Mouse (Mus musculus): ENCODE results near the gene E130208F15Rik.

The E130208F15Rik gene

GRCm38 (mm10) chr7:30321539-30322284 lies at the start of gene E130208F15Rik:
Gene E130208F15Rik, plus strand, starts transcription at chr7:30321740.
- peak; percentile 94 for DNase-seq

DNA sequence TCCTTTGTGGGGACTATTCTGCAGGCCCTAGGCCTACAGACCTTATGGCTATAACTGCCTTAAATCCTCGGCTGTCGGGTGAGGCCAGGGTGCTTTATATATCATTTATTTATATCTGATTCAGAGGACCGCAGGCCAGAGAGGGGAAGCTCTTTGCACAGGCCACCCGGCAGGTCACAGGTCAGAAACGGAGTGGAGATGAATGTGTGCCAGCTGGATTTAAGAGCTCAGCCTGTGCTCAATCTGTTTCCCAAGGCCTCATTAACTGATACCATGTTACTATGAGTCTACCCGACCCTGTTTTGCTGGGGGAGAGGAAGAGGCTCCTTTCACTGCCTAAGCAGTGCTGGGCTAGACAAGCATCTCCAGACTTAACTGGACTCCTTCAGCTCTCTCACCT lies 47.2 kb upstream of the E130208F15Rik start:
- no peak for DNase-seq

GRCm38 (mm10) chr7:30278911-30279310 lies 42.6 kb upstream of the E130208F15Rik start:
- DNase-seq: no peak

GRCm38 (mm10) chr7:30279536-30279935 lies 42.0 kb upstream of the E130208F15Rik start:
- DNase-seq: no peak

GRCm38 (mm10) chr7:30279951-30280669 lies 41.4 kb upstream of the E130208F15Rik start, which contains the start of the genes Thap8 and Wdr62:
Gene Thap8, plus strand, starts transcription at chr7:30280094.
Gene Wdr62, minus strand, starts transcription at chr7:30280419.
- DNase-seq: peak; percentile 94

DNA sequence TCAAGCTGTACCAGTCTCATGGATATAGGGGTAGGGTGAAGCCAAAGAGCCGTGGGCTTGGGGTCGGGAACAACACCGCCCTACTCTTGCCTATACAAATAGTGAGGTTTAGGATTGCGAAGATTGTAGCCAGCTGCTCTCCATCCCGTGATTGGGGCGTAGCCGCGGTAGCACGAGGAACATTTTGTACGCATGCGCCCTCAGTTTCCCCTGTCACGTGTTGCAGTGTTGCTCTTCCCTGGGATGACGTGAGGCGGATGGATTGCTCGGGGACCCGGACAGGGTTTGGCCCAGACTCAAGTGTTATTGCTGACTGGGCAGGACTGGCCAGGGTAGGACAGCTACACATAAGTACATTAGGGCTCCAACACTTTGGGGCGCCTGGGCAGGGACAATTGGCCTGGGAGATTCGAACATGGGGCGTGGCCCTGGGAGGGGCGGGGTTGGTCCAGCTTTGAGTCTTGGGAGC lies 40.8 kb upstream of the E130208F15Rik start:
- peak; percentile 90 for DNase-seq

DNA sequence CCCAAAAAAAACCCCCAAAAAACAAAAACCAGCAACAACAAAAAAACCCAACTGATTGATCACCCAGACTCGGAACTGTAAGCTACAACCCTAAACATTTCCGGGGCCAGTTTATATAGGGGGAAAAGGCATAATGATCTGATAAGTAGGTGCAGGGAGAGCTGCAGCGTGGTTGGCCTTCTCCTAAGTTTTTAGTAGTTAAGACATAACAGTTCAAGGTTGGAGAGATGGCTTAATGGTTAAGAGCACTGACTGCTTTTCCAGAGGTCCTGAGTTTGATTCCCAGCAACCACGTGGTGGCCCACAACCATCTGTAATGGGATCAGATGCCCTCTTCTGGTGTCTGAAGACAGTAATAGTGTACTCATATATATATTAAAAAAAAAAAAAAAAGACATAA lies 40.0 kb upstream of the E130208F15Rik start:
- no peak for DNase-seq

GRCm38 (mm10) chr7:30282740-30283139 lies 38.8 kb upstream of the E130208F15Rik start:
- no peak for DNase-seq

- DNase-seq: no peak
These were observed 34.7 kb upstream of the E130208F15Rik start for GRCm38 (mm10) chr7:30286701-30287410.

DNA sequence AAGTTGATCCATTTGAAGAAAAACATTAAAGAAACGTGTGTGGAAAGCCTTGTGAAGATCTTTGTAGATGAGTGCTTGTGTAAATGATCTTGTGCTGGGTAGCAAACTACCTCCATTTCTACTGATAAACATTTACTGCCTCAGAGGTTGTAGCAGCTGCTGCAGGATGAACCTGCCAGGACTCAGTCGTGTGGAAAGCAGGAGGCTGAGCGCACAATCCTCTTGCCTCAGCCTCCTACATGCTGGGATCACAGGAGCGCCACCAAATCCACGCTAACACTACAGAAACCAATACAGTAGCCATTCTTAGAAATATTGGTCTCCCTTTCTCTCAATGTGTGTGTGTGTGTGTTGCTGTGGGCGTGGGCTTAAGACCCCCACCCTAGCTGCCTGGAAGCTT lies 33.5 kb upstream of the E130208F15Rik start:
- DNase-seq: no peak

DNA sequence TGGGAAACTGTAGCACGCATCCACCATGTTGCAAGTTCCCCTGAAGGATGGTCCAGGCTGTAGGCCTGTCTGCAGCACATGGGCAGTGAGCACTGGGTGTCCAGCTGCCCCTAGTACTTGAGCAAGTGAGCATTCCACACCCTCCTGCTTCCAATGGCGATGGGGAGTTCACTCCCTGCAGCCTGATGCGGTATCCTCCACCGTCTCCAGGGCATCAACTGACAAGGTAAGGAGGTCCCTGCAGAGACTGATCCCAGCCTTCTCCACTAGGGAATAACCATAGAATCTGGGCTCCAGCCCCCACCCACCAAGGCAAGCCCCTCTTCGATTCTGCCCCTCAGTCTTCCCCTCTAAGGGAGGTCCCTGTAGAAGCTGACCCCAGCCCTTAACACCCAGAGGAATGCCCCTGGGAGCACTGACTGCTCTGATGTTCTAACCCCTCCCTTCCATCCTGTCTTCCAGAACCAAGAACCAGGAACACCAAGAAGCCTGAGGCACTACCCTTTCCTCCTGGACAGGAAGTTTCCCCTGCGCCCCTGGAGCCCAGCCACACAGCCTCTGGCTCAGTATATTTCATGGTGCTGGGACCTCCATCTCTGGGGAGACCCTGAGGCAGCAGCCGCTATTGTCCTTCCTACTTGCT lies 32.3 kb upstream of the E130208F15Rik start:
- DNase-seq: no peak

GRCm38 (mm10) chr7:30289714-30290399 lies 31.7 kb upstream of the E130208F15Rik start:
- no peak for DNase-seq

GRCm38 (mm10) chr7:30291215-30292131 lies 30.1 kb upstream of the E130208F15Rik start, which contains the start of gene Clip3:
Gene Clip3, plus strand, starts transcription at chr7:30291728.
- DNase-seq: no peak

DNA sequence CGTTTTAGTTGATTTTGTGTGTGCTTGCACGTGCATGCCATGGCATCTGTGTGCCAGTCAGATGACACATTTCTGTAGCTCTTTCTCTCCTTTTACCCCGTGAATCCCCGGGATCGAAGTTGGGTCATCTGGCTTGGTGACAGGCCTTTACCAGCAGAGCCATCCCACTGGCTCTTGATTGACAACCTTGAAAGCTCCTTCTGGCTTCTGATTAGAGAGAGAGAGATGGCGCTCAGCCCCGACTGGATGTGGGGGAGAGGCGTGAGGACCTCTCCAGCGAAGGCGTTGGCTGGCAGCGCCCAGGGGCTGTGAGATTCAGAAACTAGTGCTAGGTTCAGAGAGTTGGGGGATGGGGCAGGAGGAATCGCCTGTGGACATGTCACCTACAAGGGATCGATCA lies 27.7 kb upstream of the E130208F15Rik start:
- DNase-seq: no peak

DNA sequence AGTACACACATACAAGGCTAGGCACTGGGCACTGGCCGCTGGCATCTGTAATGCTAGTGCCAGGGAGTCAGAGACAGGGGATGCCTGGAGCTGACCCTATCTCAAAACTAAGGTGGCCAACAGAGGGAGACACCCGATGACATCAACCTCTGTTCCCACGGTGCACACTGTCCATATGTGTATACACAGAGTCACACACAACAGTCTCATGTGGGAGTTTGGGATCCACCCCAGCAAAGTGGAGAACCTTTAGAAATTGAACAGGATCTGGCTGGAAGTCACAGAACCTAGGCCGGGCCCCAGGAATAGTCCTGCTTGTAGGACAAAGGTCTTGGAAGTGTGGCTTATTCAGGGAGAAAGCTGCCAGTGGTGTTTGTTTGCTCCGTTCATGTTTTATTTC lies 27.2 kb upstream of the E130208F15Rik start:
- no peak for DNase-seq

DNA sequence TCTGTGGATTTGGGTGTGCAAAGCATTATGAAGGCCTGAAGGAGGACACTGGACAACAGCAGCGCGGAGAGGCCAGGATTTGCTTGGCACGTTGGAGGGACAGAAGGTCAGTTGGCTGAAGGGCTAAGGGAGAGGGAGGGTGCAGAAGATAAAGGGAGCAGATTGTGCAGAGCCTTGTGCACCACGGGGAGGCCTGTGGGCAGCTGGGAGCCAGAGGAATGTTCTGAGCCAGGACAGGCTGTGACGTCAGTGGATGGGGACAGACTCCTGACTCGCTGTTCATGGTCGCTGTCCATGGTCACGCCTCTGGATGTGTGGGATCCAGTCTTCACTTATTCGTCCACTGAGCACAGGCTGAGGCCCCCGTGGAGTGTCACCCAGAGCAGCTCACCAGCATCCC lies 26.4 kb upstream of the E130208F15Rik start:
- no peak for DNase-seq

- no peak for DNase-seq
These were observed 24.7 kb upstream of the E130208F15Rik start for GRCm38 (mm10) chr7:30296816-30297215.

- DNase-seq: no peak
These were observed 24.3 kb upstream of the E130208F15Rik start for GRCm38 (mm10) chr7:30297266-30297665.

GRCm38 (mm10) chr7:30300914-30301313 lies 20.6 kb upstream of the E130208F15Rik start:
- no peak for DNase-seq

GRCm38 (mm10) chr7:30306083-30306779 lies 15.3 kb upstream of the E130208F15Rik start:
- DNase-seq: no peak

All from kidney, adult 9 months (tissue).